Mouse (Mus musculus) cerebellum, adult 8-10 months (tissue): ENCODE measurements at regions not wholly inside any gene's neighbourhood (a gene's known extent, or its start where the extent isn't known, plus 50 kb on each side); places are given as distances from the start of the nearest gene placed in this dataset.

Source experiments
- DNase-seq: peaks from one replicate; pipeline ENCODE4 v3.0.0; 2022

- no peak for DNase-seq
Observed at GRCm38 (mm10) chr6:65224723-65225122, 80.0 kb upstream of the Hpgds start.

- DNase-seq: peak; percentile 17
Observed at GRCm38 (mm10) chr6:65262572-65262971, 117.9 kb upstream of the Hpgds start.

- no peak for DNase-seq
Observed at GRCm38 (mm10) chr6:65270723-65271122, 110.2 kb upstream of the C130060K24Rik start.

GRCm38 (mm10) chr6:65310176-65310575 lies 70.7 kb upstream of the C130060K24Rik start:
- DNase-seq: no peak

GRCm38 (mm10) chr6:65310840-65311620 lies 69.9 kb upstream of the C130060K24Rik start:
- DNase-seq: no peak

GRCm38 (mm10) chr6:65311778-65312177 lies 69.1 kb upstream of the C130060K24Rik start:
- DNase-seq: no peak
